Mouse (Mus musculus) lung, postnatal 25 days (tissue): ENCODE results near the gene Git2.

Experiments used
- DNase-seq: peaks from one replicate; pipeline ENCODE4 v3.0.0; 2022; ENCODE audit warnings: low spot score

Git2 gene

DNA sequence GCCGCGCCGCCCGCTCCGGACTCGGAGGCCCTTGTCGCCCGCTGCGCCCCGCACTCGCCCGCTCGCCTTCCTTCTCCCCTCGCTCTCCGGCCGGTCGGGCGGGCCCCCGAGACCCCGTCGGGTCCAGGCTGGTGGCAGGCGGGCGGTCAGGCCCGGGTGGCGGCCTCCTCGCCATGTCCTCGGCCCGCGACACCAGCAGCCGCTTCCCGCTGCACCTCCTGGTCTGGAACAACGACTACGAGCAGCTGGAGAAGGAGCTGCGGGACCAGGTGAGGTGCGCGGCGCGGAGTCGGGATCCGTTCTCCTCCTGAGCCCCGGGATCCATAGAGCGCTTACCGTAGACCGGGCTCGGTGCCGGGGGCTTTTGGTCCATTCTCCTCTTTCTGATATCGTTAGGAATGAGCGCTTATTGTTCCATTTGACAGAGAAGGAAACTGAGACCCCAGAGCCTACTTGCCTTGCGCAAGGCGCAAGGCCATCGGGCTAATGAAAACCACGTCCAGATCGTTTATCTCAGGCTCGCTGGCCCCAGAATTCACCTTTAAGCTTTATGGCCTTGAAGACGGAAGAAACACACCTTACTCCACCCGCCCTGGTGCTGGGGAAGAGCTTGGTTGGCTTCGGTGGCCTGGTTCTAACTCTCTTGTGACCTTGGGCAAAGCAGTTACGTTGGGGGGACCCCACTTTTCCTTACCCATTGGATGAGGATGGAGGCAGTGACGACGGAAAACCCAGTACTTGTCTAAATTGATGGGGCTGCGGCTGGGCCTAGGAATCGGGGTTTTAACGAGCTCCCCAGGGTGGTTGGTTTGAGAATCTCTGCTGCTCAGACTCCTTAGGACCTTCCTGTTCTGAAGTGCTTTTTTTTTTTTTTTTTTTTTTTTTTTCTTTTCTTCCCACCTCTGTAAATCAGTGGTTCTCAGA lies at the start of gene Git2:
TSS of gene Git2 (minus strand) at position 462 of the 924 bp plus-strand sequence.
- DNase-seq = no peak

GRCm38 (mm10) chr5:114824197-114824596 lies 48.9 kb upstream of the Git2 start:
- DNase-seq = peak; percentile 25

DNA sequence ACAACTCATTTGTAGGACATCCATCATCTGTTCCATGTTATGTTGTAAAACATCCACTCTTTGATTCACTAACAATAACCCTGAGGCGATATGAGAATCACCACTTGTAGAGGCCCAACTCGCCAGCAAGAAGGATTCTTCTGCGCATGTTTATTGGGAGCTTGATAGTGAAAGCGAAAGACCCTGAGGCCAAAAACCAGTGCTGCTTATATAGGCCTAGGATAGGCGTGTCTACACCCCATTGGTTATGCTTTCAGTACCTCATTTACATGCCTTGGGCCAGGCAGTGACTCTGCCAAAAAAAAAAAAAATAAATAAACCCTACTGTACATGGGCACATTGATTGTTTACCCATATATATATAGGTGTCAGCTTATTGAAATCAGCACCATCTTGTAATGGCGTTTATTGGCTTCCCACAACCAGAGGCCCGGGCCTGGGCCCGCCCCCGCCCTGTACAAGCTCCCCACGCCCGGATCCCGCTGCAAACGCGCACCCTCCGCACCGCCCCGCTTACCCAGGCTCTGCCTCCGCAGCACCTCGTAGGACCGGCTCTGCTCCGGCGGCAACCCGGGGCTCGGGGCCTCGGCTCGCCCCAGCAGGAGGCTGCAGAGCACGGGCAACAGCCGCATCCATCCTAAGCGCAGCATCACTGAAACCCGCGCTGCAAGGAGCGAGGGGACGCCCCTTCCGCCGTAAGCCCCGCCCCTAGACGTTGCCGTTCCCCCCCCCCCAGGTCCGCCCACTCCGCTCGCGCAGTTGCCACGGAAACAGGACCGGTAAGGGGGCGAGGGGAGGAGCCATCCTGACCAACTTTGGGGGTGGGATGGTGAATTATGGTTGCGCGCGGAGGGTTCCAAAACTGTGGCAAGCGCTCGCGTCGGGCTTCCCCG lies 47.7 kb upstream of the Git2 start, which contains the start of gene 1500011B03Rik:
TSS of gene 1500011B03Rik (minus strand) at position 673 of the 893 bp plus-strand sequence.
- peak; percentile 42 for DNase-seq

DNA sequence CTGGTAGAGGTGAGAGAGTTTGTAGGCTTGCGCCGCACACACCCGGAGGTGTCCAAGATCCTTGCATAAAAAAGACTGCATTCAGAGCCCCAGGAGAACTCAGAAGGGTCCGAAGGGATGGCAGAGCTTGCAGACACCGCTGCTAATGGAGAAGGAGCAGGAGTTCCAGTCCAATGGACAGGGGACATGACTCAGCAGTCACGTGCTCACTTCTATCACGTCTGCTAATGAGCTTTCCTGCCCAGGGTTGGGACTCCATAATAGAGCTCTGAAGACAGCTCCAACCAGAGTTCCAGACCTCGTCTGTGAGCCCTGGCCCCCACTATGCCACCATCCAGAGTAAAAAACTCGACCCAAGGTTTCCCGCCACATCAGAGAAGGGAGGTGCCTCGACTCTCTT lies 42.8 kb upstream of the Git2 start:
- no peak for DNase-seq

DNA sequence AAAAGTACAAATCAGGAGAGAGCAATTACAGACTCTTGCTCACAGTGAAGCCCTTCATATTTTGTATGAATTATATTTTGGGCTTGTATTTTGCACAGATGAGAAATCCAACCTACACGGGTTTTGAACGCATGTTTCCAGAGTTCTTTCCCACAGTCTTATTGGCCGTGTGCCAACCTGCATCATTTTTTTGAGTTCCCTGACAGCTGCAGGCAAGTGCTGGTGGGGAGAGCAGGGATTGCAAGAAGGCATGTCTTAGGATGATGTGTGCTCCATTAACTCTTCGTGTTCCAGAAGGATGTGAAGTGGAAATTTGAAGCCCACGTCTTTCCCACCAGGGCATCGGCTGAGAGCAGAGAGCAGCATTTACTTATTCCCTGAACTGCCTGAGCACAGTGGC lies 41.3 kb upstream of the Git2 start:
- DNase-seq = no peak

DNA sequence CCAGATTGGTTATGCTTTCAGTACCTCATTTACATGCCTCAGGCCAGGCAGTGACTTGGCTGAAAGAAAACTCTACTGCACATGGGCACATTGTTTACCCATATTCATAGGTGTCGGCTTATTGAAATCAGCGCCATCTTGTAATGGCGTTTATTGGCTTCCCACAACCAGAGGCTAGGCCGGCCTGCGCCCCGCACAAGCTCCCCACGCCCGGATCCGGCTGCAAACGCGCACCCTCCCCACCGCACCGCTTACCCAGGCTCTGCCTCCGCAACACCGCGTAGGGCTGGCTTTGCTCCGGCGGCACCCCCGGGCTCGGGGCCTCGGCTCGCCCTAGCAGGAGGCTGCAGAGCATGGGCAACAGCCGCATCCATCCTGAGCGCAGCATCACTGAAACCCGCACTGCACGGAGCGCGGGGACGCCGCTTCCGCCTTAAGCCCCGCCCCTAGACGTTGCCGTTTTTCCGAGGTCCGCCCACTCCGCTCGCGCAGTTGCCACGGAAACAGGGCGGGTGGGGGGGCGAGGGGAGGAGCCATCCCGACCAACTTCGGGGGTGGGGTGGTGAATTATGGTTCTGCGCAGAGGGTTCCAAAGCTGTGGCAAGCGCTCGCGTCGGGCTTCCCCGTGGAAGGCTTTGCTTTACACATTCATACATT lies 38.3 kb upstream of the Git2 start:
- DNase-seq = peak; percentile 80

- DNase-seq = no peak
Observed at GRCm38 (mm10) chr5:114809826-114810225, 34.5 kb upstream of the Git2 start.

DNA sequence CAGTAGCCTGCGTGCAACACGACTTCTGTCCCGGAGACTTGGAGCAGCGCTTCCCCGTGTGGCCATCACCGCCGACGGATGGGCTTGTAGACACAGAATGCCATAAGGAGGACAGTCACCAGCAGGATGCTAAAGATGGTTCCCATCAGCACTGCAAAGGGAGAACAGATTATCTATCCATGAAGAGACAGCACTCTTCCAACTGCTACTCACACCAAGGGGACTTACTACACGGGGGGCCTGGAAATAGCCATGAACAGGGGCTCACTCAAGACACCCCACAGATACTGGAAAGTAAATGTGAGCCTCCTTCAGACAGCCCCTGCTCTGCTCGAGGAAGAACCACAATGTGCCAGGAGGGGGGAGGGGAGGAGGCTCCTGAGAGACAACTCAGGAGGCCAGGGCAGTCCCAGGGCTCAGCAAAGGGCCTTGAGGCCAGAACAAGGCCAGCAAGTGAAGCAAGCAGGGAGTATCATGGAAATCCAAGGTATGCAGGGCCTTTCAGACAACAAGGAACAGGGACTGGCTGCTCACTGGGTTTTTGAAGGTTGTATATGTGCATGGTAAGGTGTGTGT lies 34.0 kb upstream of the Git2 start:
- DNase-seq = no peak

- DNase-seq = no peak
Observed at GRCm38 (mm10) chr5:114808385-114808784, 33.1 kb upstream of the Git2 start.

DNA sequence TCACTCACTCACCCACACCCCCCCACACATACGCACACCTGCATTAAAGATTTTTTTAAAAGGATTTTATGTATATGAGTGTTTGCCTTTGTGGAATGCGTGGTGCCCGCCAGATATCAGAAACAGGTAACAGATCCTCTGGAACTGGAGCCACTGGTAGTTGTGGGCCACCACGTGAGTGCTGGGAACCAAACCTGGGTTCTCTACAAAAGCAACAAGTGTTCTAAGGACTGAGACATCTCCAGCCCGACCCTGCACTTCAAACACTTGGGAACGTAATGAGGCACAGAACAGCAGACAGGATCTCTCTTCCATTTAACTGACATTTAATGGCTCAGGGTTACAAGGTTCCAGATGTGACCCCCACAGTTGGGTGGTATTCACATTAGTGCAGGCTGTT lies 32.6 kb upstream of the Git2 start:
- DNase-seq = no peak

DNA sequence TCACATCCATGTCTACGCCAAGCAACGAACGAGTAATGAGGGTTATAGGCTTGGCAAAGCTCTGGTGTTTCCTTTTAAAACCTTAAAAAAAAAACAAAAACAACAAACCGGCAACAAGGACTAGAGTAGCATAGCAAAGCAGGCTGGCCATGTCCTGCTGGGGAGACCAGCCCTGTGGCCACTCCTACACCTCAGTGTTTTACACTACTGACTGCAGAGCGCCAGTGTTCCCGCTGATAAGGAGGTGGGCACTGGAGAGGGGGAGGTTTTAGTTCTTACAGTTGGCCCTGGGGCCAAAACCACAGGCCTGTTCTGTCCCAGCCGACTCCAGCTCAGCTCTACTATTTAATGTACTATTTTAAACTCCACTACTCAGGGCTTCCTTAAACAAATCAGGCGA lies 32.2 kb upstream of the Git2 start:
- DNase-seq = no peak

DNA sequence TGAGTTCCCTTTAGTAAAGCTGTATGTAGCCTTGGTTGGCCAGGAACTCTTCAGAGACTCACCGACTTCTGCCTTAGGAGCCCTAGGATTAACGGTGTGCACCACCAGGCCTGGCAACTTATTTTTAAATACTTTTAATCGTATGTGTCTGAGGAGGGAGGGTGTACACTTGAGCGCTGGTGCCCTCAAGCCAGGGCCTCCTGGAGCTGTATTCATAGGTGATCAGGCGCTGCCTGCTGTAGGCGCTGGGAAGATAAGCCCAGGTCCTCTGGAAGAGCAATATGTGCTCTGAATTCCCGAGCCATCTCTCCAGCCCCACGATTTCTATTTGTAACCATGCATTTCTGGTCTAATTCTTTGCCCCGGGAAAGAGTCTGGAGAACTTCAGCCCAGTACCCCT lies 31.7 kb upstream of the Git2 start:
- DNase-seq = no peak

DNA sequence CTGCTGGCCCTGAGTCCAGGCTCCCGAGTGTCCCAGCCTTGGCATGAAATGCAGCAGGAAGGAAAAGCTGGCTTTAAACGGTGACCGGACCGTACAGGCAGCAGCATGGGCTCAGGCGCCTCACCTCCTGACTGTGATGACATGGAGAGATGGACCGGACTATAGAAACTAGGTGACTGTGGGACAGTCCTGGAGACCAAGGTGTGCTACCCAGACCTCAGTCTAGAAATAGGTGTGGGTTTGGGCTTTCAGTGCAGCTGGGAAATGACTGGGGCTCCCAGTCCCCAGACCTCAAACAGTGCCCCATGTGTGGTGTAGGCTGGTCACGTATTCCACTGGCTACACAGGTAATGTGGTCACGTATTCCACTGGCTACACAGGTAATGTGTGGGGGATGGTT lies 31.3 kb upstream of the Git2 start:
- no peak for DNase-seq

DNA sequence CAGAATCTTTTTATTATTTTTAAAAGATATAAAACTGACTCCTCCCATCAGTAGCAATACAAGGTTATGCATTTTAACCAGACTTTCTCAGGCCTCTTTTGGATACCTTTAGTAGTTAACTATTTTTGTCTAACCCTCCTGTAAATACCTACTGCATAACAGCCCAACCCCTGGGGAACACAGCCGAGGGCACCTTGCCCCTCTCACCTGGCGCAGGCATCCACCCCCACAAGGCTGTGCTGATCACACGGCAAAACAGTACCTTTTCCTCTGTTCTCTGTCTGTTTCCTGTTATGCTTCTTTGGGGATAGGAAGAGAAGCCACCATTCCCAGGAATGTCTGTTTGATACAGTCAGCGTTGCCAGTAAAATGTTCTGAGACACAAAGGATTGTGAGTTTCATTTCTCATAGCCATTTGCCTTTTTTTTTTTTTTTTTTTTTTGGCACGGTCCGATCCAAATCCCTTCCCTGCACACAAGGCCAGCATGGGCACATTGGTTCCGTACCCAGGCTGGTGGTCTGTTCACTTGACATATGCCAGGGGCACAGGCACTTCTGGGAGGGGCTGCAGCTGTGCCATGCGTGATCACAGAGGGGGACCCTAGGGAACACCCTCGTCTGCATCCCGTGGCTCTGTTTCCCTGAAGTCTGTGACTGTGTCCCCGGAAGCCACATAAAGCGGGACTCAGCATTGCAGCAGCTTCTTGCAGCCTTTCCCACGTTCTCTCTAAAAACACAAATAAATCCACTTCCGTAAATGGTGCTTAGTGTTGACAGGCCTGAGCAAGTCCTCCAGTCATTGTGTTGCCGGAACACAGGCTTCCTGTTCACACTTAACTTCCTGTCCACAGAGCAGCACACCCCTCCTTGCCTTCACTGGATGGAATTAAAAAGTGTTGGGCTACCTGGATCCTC lies 30.4 kb upstream of the Git2 start:
- DNase-seq = peak; percentile 63

DNA sequence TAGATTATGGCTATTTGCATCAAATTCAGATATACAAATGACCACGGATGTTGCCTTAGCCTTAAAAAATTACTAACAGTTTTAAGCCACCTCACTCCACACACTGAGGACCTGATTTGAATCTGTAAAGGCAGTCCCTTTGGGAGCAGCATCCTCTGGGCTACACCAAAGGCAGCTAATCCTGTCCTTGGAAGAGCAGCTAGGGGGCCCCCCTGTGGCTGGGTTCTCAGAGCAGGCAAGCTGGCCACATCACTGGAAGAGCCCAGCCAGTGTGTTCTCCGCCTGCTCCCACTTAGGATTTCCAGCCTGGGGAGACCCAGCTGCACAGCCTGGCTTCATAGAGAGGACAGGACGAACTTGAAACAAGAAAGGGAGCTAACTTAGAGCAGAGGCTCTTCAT lies 29.6 kb upstream of the Git2 start:
- peak; percentile 65 for DNase-seq

GRCm38 (mm10) chr5:114804335-114804734 lies 29.0 kb upstream of the Git2 start:
- DNase-seq = no peak

DNA sequence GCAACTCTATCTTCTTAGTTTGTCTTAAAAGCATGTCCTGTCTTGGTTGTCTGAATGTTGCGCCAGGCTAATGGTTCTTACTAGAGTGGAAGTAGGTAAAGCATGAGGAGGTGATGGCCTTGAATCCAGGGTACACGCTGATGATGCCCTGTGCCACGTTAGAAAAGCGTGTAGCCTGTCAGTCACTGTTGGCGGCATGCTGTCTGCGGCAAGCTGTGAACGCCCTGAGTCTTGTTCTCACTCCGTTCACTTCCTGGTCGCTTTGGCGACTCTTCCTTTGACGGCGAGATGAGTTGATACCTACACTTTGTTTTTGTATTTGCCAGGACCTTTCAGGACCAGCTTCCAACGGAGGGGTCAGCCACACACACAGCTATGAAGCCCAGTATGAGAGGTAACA lies 27.9 kb upstream of the Git2 start:
- no peak for DNase-seq

DNA sequence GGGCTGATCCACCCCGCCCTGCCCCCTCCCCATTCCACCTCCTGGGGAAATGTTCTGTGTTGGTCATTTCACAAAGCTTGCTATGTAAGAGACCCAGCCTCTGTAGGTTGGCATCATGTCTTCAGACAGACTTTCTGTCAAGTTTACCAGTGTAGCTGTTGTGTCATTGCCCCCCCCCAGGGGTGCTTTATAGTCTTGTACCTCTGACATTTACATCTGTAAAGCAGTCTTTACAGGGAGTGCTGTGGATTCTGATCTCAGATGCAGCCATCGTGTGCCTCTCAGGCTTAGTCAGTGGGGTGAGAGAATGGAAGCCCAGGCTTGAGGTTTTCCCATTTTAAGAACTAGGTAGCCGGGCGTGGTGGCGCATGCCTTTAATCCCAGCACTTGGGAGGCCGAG lies 26.5 kb upstream of the Git2 start:
- no peak for DNase-seq

- DNase-seq = no peak
Observed at GRCm38 (mm10) chr5:114801049-114801448, 25.7 kb upstream of the Git2 start.

- DNase-seq = no peak
Observed at GRCm38 (mm10) chr5:114799848-114800247, 24.5 kb upstream of the Git2 start.

GRCm38 (mm10) chr5:114797253-114797652 lies 21.9 kb upstream of the Git2 start:
- no peak for DNase-seq
